Mouse (Mus musculus): ENCODE measurements at regions not wholly inside any gene's neighbourhood (a gene's known extent, or its start where the extent isn't known, plus 50 kb on each side); places are given as distances from the start of the nearest gene placed in this dataset.
A peak's percentile ranks its signal among the peaks of the same experiment; 100 is the strongest.

DNA sequence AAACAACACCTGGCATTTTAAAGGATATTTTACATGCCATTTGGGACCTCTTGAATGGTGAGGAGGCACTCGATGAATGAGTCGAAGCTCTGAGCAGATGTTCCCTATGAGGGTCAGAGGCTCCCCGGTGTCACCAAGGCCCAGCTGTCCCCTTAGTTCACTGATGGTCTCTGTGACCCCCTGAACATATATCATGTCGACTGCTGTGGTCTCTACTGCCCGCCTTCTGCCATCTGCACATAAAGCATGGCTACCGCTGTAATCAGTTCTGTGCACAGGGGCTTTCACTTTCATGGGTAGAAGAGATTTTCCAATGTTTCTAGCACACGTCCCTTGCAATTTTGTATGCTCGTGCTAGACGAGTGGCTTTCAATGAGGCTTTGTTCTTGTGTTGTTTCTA is 607.8 kb downstream of the Plekhb2 start:
- Histone ChIP-seq H3K4me2 (replicated peaks; ENCODE audit: low read depth, low read length) (no peak overlapping the region), H3K9me3 (ENCODE audit: control insufficient read depth, low read length) (no peaks in the 10 kb centered on the region), H3K27ac (ENCODE audit: low read depth, low read length) (0 out of 2 replicates have a peak overlapping the region, but pooled peaks have one; percentile 54), H3K27me3 (ENCODE audit: control insufficient read depth, insufficient read depth, low read length) (no peaks in the 10 kb centered on the region), H3K4me1 (replicated peaks; ENCODE audit: control insufficient read depth, insufficient read depth, low read length) (no peaks in the 10 kb centered on the region), H3K36me3 (ENCODE audit: control insufficient read depth, insufficient read depth, low read length) (no peaks in the 10 kb centered on the region), H3K9ac (ENCODE audit: low read depth, low read length) (no peak overlapping the region), H3K4me3 (ENCODE audit: low read depth, low read length) (no peak overlapping the region)
- 44% methylated on average over 9 of the region's 9 CpGs for WGBS
- DNase-seq (ENCODE audit: low spot score), result peak; percentile 39
- peak; percentile 86 for ATAC-seq (ENCODE audit: low FRiP score)

DNA sequence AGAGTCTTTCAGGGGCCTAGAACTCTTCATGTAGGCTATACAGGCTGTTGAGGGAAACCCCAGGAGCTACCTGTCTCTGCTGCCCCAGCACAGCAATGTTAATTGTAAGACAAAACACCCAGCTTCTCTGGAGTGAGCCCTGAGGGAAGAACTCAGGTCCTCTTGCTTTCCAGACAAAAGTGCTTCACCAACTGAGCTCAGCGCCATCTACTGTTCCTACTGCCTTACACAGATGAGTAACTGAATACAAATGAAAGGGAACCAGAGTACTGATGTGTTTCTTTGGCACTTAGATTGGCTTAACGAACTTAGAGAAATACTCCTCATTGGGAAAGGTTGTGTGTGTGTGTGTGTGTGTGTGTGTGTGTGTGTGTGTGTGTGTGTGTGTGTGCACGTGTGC is 603.1 kb upstream of the Hs6st1 start:
- no peak for DNase-seq (ENCODE audit: low spot score)
- ATAC-seq (ENCODE audit: low FRiP score), result no peak
- WGBS, result 62% methylated on average over 3 of the region's 3 CpGs

DNA sequence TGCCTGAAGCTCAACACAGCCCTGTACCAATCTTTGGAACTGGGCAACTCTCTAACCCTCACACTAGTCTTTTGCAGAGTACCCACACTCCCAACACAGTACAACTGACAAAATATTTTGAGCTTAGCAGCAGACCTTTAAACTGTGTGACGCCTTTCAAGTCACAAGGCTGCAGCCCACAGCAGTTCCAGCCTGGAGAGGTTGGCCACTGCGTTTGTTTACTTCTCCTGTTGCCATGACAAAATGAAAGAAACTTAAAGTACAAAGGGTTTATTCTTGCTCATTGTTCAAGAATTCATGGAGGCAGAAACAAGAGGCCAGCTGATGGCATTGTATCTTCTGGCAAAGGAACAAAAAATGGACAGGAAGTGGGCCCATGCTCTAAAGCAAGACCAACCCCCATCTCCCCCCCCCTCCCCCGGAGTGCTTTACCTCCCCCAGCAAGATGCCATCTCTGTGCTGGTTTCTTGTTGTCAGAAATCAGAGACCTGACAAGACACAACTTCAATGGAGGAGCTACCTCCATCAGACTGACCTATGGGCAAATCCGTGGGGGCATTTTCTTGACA is 598.9 kb upstream of the Hs6st1 start:
- H3K4me2 ChIP-seq (replicated peaks; ENCODE audit: low read depth, low read length), result no peak overlapping the region
- ATAC-seq (ENCODE audit: low FRiP score) (peak; percentile 60; the same call in 1 of the 2 replicates), DNase-seq (ENCODE audit: low spot score) (peak; percentile 29)
- no peaks in the 10 kb centered on the region for H3K9me3 ChIP-seq (ENCODE audit: control insufficient read depth, low read length)
- no peaks in the 10 kb centered on the region for H3K4me1 ChIP-seq (replicated peaks; ENCODE audit: control insufficient read depth, insufficient read depth, low read length)
- H3K9ac ChIP-seq (ENCODE audit: low read depth, low read length), result no peak overlapping the region
- H3K27me3 ChIP-seq (ENCODE audit: control insufficient read depth, insufficient read depth, low read length), result no peaks in the 10 kb centered on the region
- H3K4me3 ChIP-seq (ENCODE audit: low read depth, low read length), result no peak overlapping the region
- WGBS, result 40% methylated on average over 4 of the region's 4 CpGs
- no peak overlapping the region for H3K27ac ChIP-seq (ENCODE audit: low read depth, low read length)
- H3K36me3 ChIP-seq (ENCODE audit: control insufficient read depth, insufficient read depth, low read length), result no peaks in the 10 kb centered on the region

More for the DNA sequence above, 603.1 kb upstream of the Hs6st1 start:
- Histone ChIP-seq H3K4me2 (replicated peaks; ENCODE audit: low read depth, low read length) (no peak overlapping the region), H3K36me3 (ENCODE audit: control insufficient read depth, insufficient read depth, low read length) (no peaks in the 10 kb centered on the region), H3K27me3 (ENCODE audit: control insufficient read depth, insufficient read depth, low read length) (no peaks in the 10 kb centered on the region), H3K4me3 (ENCODE audit: low read depth, low read length) (no peak overlapping the region), H3K27ac (ENCODE audit: low read depth, low read length) (no peak overlapping the region), H3K4me1 (replicated peaks; ENCODE audit: control insufficient read depth, insufficient read depth, low read length) (no peaks in the 10 kb centered on the region), H3K9ac (ENCODE audit: low read depth, low read length) (no peak overlapping the region), H3K9me3 (ENCODE audit: control insufficient read depth, low read length) (no peaks in the 10 kb centered on the region)

DNA sequence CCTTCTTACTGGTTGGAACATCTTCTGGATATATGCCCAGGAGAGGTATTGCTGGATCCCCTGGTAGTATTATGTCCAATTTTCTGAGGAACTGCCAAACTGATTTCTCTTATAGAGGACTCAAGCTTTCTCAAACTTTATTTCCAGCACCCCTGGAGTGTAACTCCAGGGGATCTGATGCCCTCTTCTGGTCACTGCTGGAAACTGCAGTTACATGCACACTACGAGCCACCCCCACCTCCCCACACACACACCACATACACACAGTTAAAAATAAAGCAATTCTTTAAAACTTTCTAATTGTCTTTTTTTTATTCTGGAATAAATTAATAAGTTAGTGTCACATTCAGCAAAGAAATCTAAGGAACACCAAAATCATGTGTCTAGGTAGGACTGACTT is 589.9 kb upstream of the Hs6st1 start:
- no peaks in the 10 kb centered on the region for H3K9me3 ChIP-seq (ENCODE audit: control insufficient read depth, low read length)
- H3K4me2 ChIP-seq (replicated peaks; ENCODE audit: low read depth, low read length), result no peak overlapping the region
- WGBS, result 81% methylated on average over 1 of the region's 1 CpGs
- H3K4me1 ChIP-seq (replicated peaks; ENCODE audit: control insufficient read depth, insufficient read depth, low read length), result no peaks in the 10 kb centered on the region
- no peak overlapping the region for H3K27ac ChIP-seq (ENCODE audit: low read depth, low read length)
- no peak overlapping the region for H3K9ac ChIP-seq (ENCODE audit: low read depth, low read length)
- H3K4me3 ChIP-seq (ENCODE audit: low read depth, low read length), result no peak overlapping the region
- ATAC-seq (ENCODE audit: low FRiP score), result no peak
- H3K36me3 ChIP-seq (ENCODE audit: control insufficient read depth, insufficient read depth, low read length), result no peaks in the 10 kb centered on the region
- no peak for DNase-seq (ENCODE audit: low spot score)
- H3K27me3 ChIP-seq (ENCODE audit: control insufficient read depth, insufficient read depth, low read length), result no peaks in the 10 kb centered on the region

DNA sequence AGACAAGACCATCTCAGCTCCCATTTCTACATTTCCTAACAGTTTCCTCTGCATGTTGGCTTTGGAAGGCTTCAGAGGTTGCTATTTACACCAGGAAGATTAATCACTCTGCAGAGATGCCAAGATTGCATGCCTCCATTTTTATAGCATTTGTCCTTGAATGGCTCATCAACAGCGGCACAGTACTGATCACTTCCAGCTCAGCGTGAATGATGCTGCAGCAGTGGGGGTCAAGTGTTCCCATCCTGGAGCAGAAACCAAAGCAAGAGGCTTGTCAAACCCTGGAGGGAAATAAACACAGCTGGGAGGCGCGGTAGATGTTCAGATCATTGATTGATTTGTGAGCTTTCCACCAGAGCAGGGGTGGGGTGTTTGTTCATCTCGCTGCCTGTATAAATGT is 572.2 kb upstream of the Hs6st1 start:
- ATAC-seq (ENCODE audit: low FRiP score) (no peak), DNase-seq (ENCODE audit: low spot score) (no peak)
- no peak overlapping the region for H3K4me2 ChIP-seq (replicated peaks; ENCODE audit: low read depth, low read length)
- H3K9me3 ChIP-seq (ENCODE audit: control insufficient read depth, low read length), result no peaks in the 10 kb centered on the region
- no peaks in the 10 kb centered on the region for H3K4me1 ChIP-seq (replicated peaks; ENCODE audit: control insufficient read depth, insufficient read depth, low read length)
- no peak overlapping the region for H3K27ac ChIP-seq (ENCODE audit: low read depth, low read length)
- no peaks in the 10 kb centered on the region for H3K27me3 ChIP-seq (ENCODE audit: control insufficient read depth, insufficient read depth, low read length)
- H3K9ac ChIP-seq (ENCODE audit: low read depth, low read length), result no peak overlapping the region
- no peaks in the 10 kb centered on the region for H3K36me3 ChIP-seq (ENCODE audit: control insufficient read depth, insufficient read depth, low read length)
- 65% methylated on average over 5 of the region's 5 CpGs for WGBS
- H3K4me3 ChIP-seq (ENCODE audit: low read depth, low read length), result no peak overlapping the region

DNA sequence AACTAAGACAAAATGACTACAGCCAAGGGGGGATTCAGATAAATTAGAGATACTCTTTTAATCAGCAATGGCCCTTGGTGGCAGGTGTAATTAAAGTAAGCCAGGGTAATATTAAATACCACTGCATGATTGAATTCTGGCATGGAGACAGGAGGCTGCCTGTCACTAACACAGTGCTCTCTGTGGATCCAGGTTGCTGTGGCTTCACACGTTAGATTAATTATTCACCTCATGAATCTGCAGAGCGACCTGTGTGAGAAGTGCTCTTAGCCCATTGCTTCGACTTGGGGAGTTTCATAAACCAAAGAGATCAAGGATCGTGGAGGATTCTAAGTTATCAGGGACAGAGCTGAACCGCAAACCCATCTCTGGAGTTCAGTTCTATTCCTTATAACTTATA is 545.2 kb upstream of the Hs6st1 start:
- H3K27me3 ChIP-seq (ENCODE audit: control insufficient read depth, insufficient read depth, low read length), result no peaks in the 10 kb centered on the region
- no peaks in the 10 kb centered on the region for H3K36me3 ChIP-seq (ENCODE audit: control insufficient read depth, insufficient read depth, low read length)
- no peaks in the 10 kb centered on the region for H3K4me1 ChIP-seq (replicated peaks; ENCODE audit: control insufficient read depth, insufficient read depth, low read length)
- H3K9ac ChIP-seq (ENCODE audit: low read depth, low read length), result no peak overlapping the region
- H3K27ac ChIP-seq (ENCODE audit: low read depth, low read length), result no peak overlapping the region
- DNase-seq (ENCODE audit: low spot score), result no peak
- H3K4me2 ChIP-seq (replicated peaks; ENCODE audit: low read depth, low read length), result no peak overlapping the region
- no peak for ATAC-seq (ENCODE audit: low FRiP score)
- no peaks in the 10 kb centered on the region for H3K9me3 ChIP-seq (ENCODE audit: control insufficient read depth, low read length)
- WGBS, result 90% methylated on average over 5 of the region's 5 CpGs
- H3K4me3 ChIP-seq (ENCODE audit: low read depth, low read length), result no peak overlapping the region

DNA sequence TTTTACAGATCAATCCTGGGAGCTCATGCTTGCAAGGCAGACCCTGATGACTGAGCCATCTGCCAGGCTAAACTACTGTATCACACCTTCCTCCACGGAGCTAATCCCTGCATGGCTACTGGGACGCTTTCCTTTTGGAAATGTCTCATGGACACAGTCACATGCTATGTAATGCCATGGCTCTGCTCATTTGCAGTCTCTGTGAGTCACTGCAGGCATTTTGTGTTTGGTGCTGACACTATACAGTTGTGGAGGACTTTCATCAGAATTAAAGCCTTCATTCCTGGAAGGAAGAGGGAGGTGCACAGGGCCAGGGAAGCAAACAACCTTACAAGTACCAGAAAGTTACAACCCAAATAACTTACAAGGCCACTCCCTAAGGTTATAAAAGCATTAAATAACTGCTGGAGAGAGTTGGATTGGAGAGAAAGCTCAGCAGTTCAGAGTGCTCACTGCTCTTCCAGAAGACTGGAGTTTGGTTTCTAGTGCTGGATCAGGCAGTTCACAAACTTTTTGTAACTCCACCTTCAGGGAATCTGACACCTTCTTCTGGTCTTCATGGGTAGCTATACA is 544.3 kb upstream of the Hs6st1 start:
- DNase-seq (ENCODE audit: low spot score), result no peak
- H3K9me3 ChIP-seq (ENCODE audit: control insufficient read depth, low read length), result no peaks in the 10 kb centered on the region

DNA sequence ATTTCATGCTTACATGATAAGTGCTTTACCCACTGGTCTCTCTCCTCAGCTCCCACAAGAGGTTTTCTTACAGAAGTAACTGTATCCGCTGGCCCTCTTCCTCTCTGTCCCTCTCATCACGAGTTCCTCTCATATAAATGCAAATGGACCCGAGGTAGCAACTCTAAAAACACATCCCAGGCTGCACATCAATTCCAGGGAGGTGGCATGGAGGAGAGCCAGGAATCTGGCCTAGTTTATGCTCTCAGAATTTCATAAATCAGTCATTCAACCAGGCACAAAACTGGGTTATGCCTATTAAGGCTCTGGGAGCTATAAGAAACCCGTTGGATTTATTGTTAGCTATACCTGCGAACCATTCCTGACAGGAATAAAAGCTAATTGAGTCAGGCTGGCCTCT is 543.4 kb upstream of the Hs6st1 start:
- no peak overlapping the region for H3K9ac ChIP-seq (ENCODE audit: low read depth, low read length)
- H3K27ac ChIP-seq (ENCODE audit: low read depth, low read length), result no peak overlapping the region
- no peak overlapping the region for H3K4me3 ChIP-seq (ENCODE audit: low read depth, low read length)
- H3K27me3 ChIP-seq (ENCODE audit: control insufficient read depth, insufficient read depth, low read length), result no peaks in the 10 kb centered on the region
- H3K4me1 ChIP-seq (replicated peaks; ENCODE audit: control insufficient read depth, insufficient read depth, low read length), result no peaks in the 10 kb centered on the region
- no peaks in the 10 kb centered on the region for H3K36me3 ChIP-seq (ENCODE audit: control insufficient read depth, insufficient read depth, low read length)
- ATAC-seq (ENCODE audit: low FRiP score) (no peak), DNase-seq (ENCODE audit: low spot score) (no peak)
- no peaks in the 10 kb centered on the region for H3K9me3 ChIP-seq (ENCODE audit: control insufficient read depth, low read length)
- H3K4me2 ChIP-seq (replicated peaks; ENCODE audit: low read depth, low read length), result no peak overlapping the region
- 59% methylated on average over 5 of the region's 5 CpGs for WGBS

More for the DNA sequence above, 544.3 kb upstream of the Hs6st1 start:
- Histone ChIP-seq H3K27me3 (ENCODE audit: control insufficient read depth, insufficient read depth, low read length) (no peaks in the 10 kb centered on the region), H3K4me1 (replicated peaks; ENCODE audit: control insufficient read depth, insufficient read depth, low read length) (no peaks in the 10 kb centered on the region), H3K27ac (ENCODE audit: low read depth, low read length) (no peak overlapping the region), H3K9ac (ENCODE audit: low read depth, low read length) (no peak overlapping the region), H3K4me2 (replicated peaks; ENCODE audit: low read depth, low read length) (no peak overlapping the region), H3K36me3 (ENCODE audit: control insufficient read depth, insufficient read depth, low read length) (no peaks in the 10 kb centered on the region), H3K4me3 (ENCODE audit: low read depth, low read length) (no peak overlapping the region)
- 82% methylated on average over 2 of the region's 2 CpGs for WGBS
- ATAC-seq (ENCODE audit: low FRiP score), result no peak

DNA sequence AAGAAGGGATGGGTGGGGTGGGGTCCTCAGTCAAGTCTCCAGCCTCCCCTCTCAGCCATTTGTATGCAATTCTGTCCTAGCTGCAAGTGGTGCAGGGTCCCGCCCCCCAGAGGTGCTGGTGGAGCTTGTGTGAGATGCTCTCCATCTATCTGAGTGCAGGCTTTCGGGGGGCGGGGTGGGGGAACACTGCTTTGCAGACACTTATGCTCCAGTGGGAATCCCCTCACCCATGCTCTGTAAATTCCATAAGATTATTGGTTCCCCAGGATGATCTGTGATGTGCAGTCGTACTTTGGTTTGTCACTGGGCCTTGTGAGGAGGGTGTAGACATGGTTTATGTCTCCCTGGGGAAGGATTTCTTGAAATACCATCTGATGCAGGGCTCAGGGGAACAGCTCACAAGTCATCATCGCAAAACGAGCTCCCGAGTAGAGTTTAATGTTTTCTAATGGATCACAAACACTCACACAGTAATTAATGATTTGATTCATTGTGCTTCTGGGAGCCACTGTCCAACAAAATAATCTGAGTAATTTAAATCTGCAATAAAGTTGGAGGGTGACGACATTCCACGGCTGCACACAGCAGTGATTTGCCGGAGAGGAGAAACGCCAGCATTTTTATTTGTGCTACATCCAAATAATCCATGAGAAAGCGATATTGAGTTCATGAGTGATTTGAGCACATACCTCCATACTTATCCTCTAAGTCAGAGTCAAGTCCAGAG is 540.3 kb upstream of the Hs6st1 start:
- Histone ChIP-seq H3K4me3 (ENCODE audit: low read depth, low read length) (no peak overlapping the region), H3K9ac (ENCODE audit: low read depth, low read length) (no peak overlapping the region), H3K4me1 (replicated peaks; ENCODE audit: control insufficient read depth, insufficient read depth, low read length) (no peaks in the 10 kb centered on the region), H3K36me3 (ENCODE audit: control insufficient read depth, insufficient read depth, low read length) (no peaks in the 10 kb centered on the region), H3K9me3 (ENCODE audit: control insufficient read depth, low read length) (no peaks in the 10 kb centered on the region), H3K27ac (ENCODE audit: low read depth, low read length) (no peak overlapping the region), H3K4me2 (replicated peaks; ENCODE audit: low read depth, low read length) (no peak overlapping the region), H3K27me3 (ENCODE audit: control insufficient read depth, insufficient read depth, low read length) (no peaks in the 10 kb centered on the region)
- ATAC-seq (ENCODE audit: low FRiP score) (no peak), DNase-seq (ENCODE audit: low spot score) (no peak)
- 82% methylated on average over 12 of the region's 12 CpGs for WGBS
